Mouse (Mus musculus) MEL (cell line): ENCODE results near the gene Rab8a. TPM values are rescaled to one million over a fixed set of nuclear protein-coding genes. Genes with fewer than 3 reads are reported as not detected.

Experiments used
- DNase-seq: peaks from one replicate; pipeline ENCODE4 v3.0.0; 2011; ENCODE audit warnings: low read depth, low spot score
- H3K27ac ChIP-seq: 2 replicates; pipeline ENCODE4 v1.5.1; 2012; ENCODE audit warnings: low read depth, mild to moderate bottlenecking, control low read depth, low read length, moderate library complexity; ENCODE audit not compliant: control insufficient read depth
- H3K27me3 ChIP-seq, 2 experiments: fragments of 150-350 bp in 1 of 2; sonication (generic) in 1 of 2; 2 replicates each; pipeline ENCODE4 v1.6.1; 2012; ENCODE audit warnings: low read length in 2 of 2, mild to moderate bottlenecking in 2 of 2, improper control_type of control experiment in 1 of 2, moderate library complexity in 1 of 2; ENCODE audit not compliant: insufficient read depth in 2 of 2, control insufficient read depth in 1 of 2
- H3K36me3 ChIP-seq, 2 experiments: 2 replicates each; pipeline ENCODE4 v1.6.1; 2012 to 2014; ENCODE audit warnings: low read length in 2 of 2, improper control_type of control experiment in 1 of 2, inconsistent platforms in 1 of 2, mild to moderate bottlenecking in 1 of 2; ENCODE audit not compliant: insufficient read depth in 2 of 2, control insufficient read depth in 1 of 2
- H3K4me1 ChIP-seq, 2 experiments: fragments of 150-350 bp in 1 of 2; sonication (generic) in 1 of 2; 2 replicates each; pipeline ENCODE4 v1.6.1; 2012; ENCODE audit warnings: low read length in 2 of 2, improper control_type of control experiment in 1 of 2, mild to moderate bottlenecking in 1 of 2; ENCODE audit not compliant: insufficient read depth in 2 of 2, control insufficient read depth in 1 of 2
- H3K4me3 ChIP-seq, 2 experiments: fragments of 150-350 bp in 1 of 2; sonication (generic) in 1 of 2; 2 replicates each; pipeline ENCODE4 v1.5.1; 2012; ENCODE audit warnings: low read depth in 2 of 2, low read length in 2 of 2, mild to moderate bottlenecking in 2 of 2, moderate library complexity in 2 of 2, control low read depth in 1 of 2, improper control_type of control experiment in 1 of 2; ENCODE audit not compliant: control insufficient read depth in 1 of 2, insufficient read depth in 1 of 2
- H3K79me2 ChIP-seq: 2 replicates; pipeline ENCODE4 v1.6.1; 2012; ENCODE audit warnings: mild to moderate bottlenecking, low read length, moderate library complexity; ENCODE audit not compliant: control insufficient read depth, poor library complexity, insufficient read depth
- H3K9ac ChIP-seq: 2 replicates; pipeline ENCODE4 v1.6.1; 2012; ENCODE audit warnings: low read depth, mild to moderate bottlenecking, control low read depth, low read length, moderate library complexity; ENCODE audit not compliant: control insufficient read depth, poor library complexity, severe bottlenecking
- H3K9me3 ChIP-seq: fragments of 150-350 bp; sonication (generic); replicated peaks from 2 replicates; pipeline ENCODE4 v1.6.1; 2012; ENCODE audit warnings: mild to moderate bottlenecking, low read length, improper control_type of control experiment, moderate library complexity; ENCODE audit not compliant: insufficient read depth
- BHLHE40 ChIP-seq: IDR thresholded peaks from 2 replicates; pipeline ENCODE4 v1.6.1; 2012; ENCODE audit warnings: low read depth, mild to moderate bottlenecking, inconsistent platforms, low read length, improper control_type of control experiment, borderline replicate concordance
- CHD2 ChIP-seq: IDR thresholded peaks from 2 replicates; pipeline ENCODE4 v1.6.1; 2011; ENCODE audit warnings: low read length, improper control_type of control experiment
- ETS1 ChIP-seq: IDR thresholded peaks from 2 replicates; pipeline ENCODE4 v1.6.1; 2012; ENCODE audit warnings: low read depth, mild to moderate bottlenecking, inconsistent platforms, low read length, improper control_type of control experiment, moderate library complexity
- GABPA ChIP-seq: IDR thresholded peaks from 2 replicates; pipeline ENCODE4 v1.6.1; 2012; ENCODE audit warnings: low read depth, mild to moderate bottlenecking, inconsistent platforms, low read length, improper control_type of control experiment, moderate library complexity
- HCFC1 ChIP-seq: IDR thresholded peaks from 2 replicates; pipeline ENCODE4 v1.6.1; 2012; ENCODE audit warnings: low read depth, mild to moderate bottlenecking, inconsistent platforms, low read length, improper control_type of control experiment, moderate library complexity
- JUND ChIP-seq: IDR thresholded peaks from 2 replicates; pipeline ENCODE4 v1.6.1; 2011; ENCODE audit warnings: low read depth, mild to moderate bottlenecking, improper control_type of control experiment, low read length
- MAFK ChIP-seq: IDR thresholded peaks from 2 replicates; pipeline ENCODE4 v1.6.1; 2011; ENCODE audit warnings: low read depth, mild to moderate bottlenecking, low read length, improper control_type of control experiment, borderline replicate concordance
- MAX ChIP-seq: IDR thresholded peaks from 2 replicates; pipeline ENCODE4 v1.6.1; 2011; ENCODE audit warnings: low read length, improper control_type of control experiment
- MAZ ChIP-seq: IDR thresholded peaks from 2 replicates; pipeline ENCODE4 v1.6.1; 2012; ENCODE audit warnings: low read depth, mild to moderate bottlenecking, inconsistent platforms, low read length, improper control_type of control experiment
- MXI1 ChIP-seq: IDR thresholded peaks from 2 replicates; pipeline ENCODE4 v1.6.1; 2011; ENCODE audit warnings: mild to moderate bottlenecking, low read depth, low read length, improper control_type of control experiment
- MYB ChIP-seq: IDR thresholded peaks from 2 replicates; pipeline ENCODE4 v1.6.1; 2011; ENCODE audit warnings: mild to moderate bottlenecking, low read depth, low read length, improper control_type of control experiment
- MYC ChIP-seq: IDR thresholded peaks from 2 replicates; pipeline ENCODE4 v1.6.1; 2011; ENCODE audit warnings: low read depth, mild to moderate bottlenecking, low read length, improper control_type of control experiment, moderate library complexity
- NELFE ChIP-seq: IDR thresholded peaks from 2 replicates; pipeline ENCODE4 v1.6.1; 2011; ENCODE audit warnings: low read depth, low read length, improper control_type of control experiment
- NRF1 ChIP-seq: IDR thresholded peaks from 2 replicates; pipeline ENCODE4 v1.6.1; 2014; ENCODE audit warnings: low read depth, mild to moderate bottlenecking, inconsistent platforms, low read length, improper control_type of control experiment, moderate library complexity; ENCODE audit not compliant: poor library complexity, insufficient read depth, severe bottlenecking
- POLR2A ChIP-seq, 2 experiments: IDR thresholded peaks; 2 replicates each; pipeline ENCODE4 v1.6.1; 2011 to 2012; ENCODE audit warnings: low read length in 2 of 2, mild to moderate bottlenecking in 2 of 2, control low read depth in 1 of 2, improper control_type of control experiment in 1 of 2, low read depth in 1 of 2, moderate library complexity in 1 of 2; ENCODE audit not compliant: control insufficient read depth in 1 of 2, insufficient read depth in 1 of 2, poor library complexity in 1 of 2
- POLR2AphosphoS2 ChIP-seq: IDR thresholded peaks from 2 replicates; pipeline ENCODE4 v1.6.1; 2011; ENCODE audit warnings: low read length, improper control_type of control experiment
- POLR2AphosphoS5 ChIP-seq: IDR thresholded peaks from 2 replicates; pipeline ENCODE4 v1.6.1; 2012; ENCODE audit warnings: low read depth, borderline replicate concordance, mild to moderate bottlenecking, inconsistent platforms, low read length, moderate library complexity, mixed read lengths
- RCOR1 ChIP-seq: IDR thresholded peaks from 2 replicates; pipeline ENCODE4 v1.6.1; 2012; ENCODE audit warnings: low read depth, mild to moderate bottlenecking, inconsistent platforms, low read length, improper control_type of control experiment
- SIN3A ChIP-seq: IDR thresholded peaks from 2 replicates; pipeline ENCODE4 v1.6.1; 2012; ENCODE audit warnings: low read length, improper control_type of control experiment, inconsistent platforms
- SMC3 ChIP-seq: IDR thresholded peaks from 2 replicates; pipeline ENCODE4 v1.6.1; 2011; ENCODE audit warnings: low read depth, low read length, improper control_type of control experiment
- TAL1 ChIP-seq: IDR thresholded peaks from 2 replicates; pipeline ENCODE4 v1.6.1; 2012; ENCODE audit warnings: mild to moderate bottlenecking, inconsistent platforms, low read length, moderate library complexity, mixed read lengths
- TCF12 ChIP-seq: IDR thresholded peaks from 2 replicates; pipeline ENCODE4 v1.6.1; 2014; ENCODE audit warnings: low read depth, mild to moderate bottlenecking, inconsistent platforms, low read length, improper control_type of control experiment, moderate library complexity
- USF1 ChIP-seq: IDR thresholded peaks from 2 replicates; pipeline ENCODE4 v1.6.1; 2014; ENCODE audit warnings: low read depth, mild to moderate bottlenecking, inconsistent platforms, low read length, improper control_type of control experiment, moderate library complexity
- USF2 ChIP-seq, 2 experiments: IDR thresholded peaks; 2 replicates each; pipeline ENCODE4 v1.6.1; 2011 to 2012; ENCODE audit warnings: improper control_type of control experiment in 2 of 2, low read length in 2 of 2, borderline replicate concordance in 1 of 2, inconsistent platforms in 1 of 2, low read depth in 1 of 2, mild to moderate bottlenecking in 1 of 2; ENCODE audit not compliant: insufficient read depth in 1 of 2
- ZC3H11A ChIP-seq: IDR thresholded peaks from 2 replicates; pipeline ENCODE4 v1.6.1; 2012; ENCODE audit warnings: low read depth, mild to moderate bottlenecking, inconsistent platforms, low read length, improper control_type of control experiment
- ZKSCAN1 ChIP-seq: IDR thresholded peaks from 2 replicates; pipeline ENCODE4 v1.6.1; 2012; ENCODE audit warnings: low read depth, mild to moderate bottlenecking, inconsistent platforms, low read length, improper control_type of control experiment, moderate library complexity
- ZNF384 ChIP-seq: IDR thresholded peaks from 2 replicates; pipeline ENCODE4 v1.6.1; 2012; ENCODE audit warnings: low read depth, mild to moderate bottlenecking, inconsistent platforms, low read length, improper control_type of control experiment
- polyA plus RNA-seq, 2 experiments: library from polyadenylated mRNA; stranded (reverse) in 1 of 2; unstranded in 1 of 2; fragments of >175 nt in 1 of 2; fragments of >200 nt in 1 of 2; gene quantifications; 2 replicates each; pipeline versions ENCODE4 v1.2.1 to v1.2.4; 2012; ENCODE audit warnings: low replicate concordance in 2 of 2, low read depth in 1 of 2; ENCODE audit not compliant: insufficient read length in 2 of 2, insufficient read depth in 1 of 2, missing spikeins in 1 of 2
- total RNA-seq: library from RNA; depleted of rRNA; stranded (reverse); fragments of 300-350 nt; gene quantifications from 2 replicates; pipeline ENCODE4 v1.2.3, GENCODE M21; 2012

Gene Rab8a
- total and polyA plus RNA-seq, 3 experiments = 97.4 to 139 TPM; not detected in 1

- H3K4me3 ChIP-seq = peak overlapping the region; percentile 59 to 76
- DNase-seq = peak; percentile 49
- H3K9me3 ChIP-seq = no peaks in the 10 kb centered on the region
- peaks cover 0 to 18% of the 10 kb centered on the region in 2 experiments; a peak in 2 of 4 replicates for H3K4me1 ChIP-seq
- peak overlapping the region; percentile 61 for H3K9ac ChIP-seq
- TF ChIP-seq ZC3H11A = no peak
- TF ChIP-seq SMC3 = no peak
- peak; percentile 29; the same call in 1 of the 2 replicates for TF ChIP-seq MXI1
- no peak for TF ChIP-seq GABPA
- no peak for TF ChIP-seq MYB
- no peak for TF ChIP-seq NELFE
- no peak for TF ChIP-seq TCF12
- TF ChIP-seq MAZ = no peak
- no peak for TF ChIP-seq POLR2AphosphoS5
- TF ChIP-seq, all 39 proteins: peak for 1
- H3K36me3 ChIP-seq = peaks cover 0 to 8% of the 10 kb centered on the region in 2 experiments; a peak in 2 of 4 replicates
- H3K79me2 ChIP-seq = peaks cover 23% of the 10 kb centered on the region
- peak overlapping the region; percentile 51 for H3K27ac ChIP-seq
- H3K27me3 ChIP-seq = no peaks in the 10 kb centered on the region
Measured at GRCm38 (mm10) chr8:72218781-72219540, 58.0 kb downstream of the Rab8a start.

- no peaks in the 10 kb centered on the region for H3K9me3 ChIP-seq
- peaks cover 0 to 18% of the 10 kb centered on the region in 2 experiments; a peak in 2 of 4 replicates for H3K4me1 ChIP-seq
- TF ChIP-seq ETS1 (peak; percentile 58; the same call in 1 of the 2 replicates), RCOR1 (no peak), MAZ (no peak), POLR2AphosphoS5 (no peak), MYB (no peak), ZC3H11A (no peak), USF1 (peak; percentile 66), NRF1 (peak; percentile 66), JUND (no peak), MYC (peak; percentile 88), MAX (peak; percentile 75), MXI1 (peak; percentile 81), ZNF384 (no peak), HCFC1 (peak; percentile 90), GABPA (no peak), NELFE (peak; percentile 68; the same call in 1 of the 2 replicates), MAFK (no peak), BHLHE40 (peak; percentile 75; the same call in 1 of the 2 replicates), SIN3A (peak; percentile 85), POLR2AphosphoS2 (peak; percentile 54; the same call in 1 of the 2 replicates), TAL1 (no peak), ZKSCAN1 (no peak), USF2 (IDR thresholded peaks at IDR 0.05; ENCODE audit: borderline replicate concordance in 1 of 2, insufficient read depth in 1 of 2, low read depth in 1 of 2, low read length in 2 of 2) (no peak), POLR2A (IDR thresholded peaks at IDR 0.05; ENCODE audit: control insufficient read depth in 1 of 2, insufficient read depth in 1 of 2, low read depth in 1 of 2, low read length in 2 of 2, poor library complexity in 1 of 2) (peak; percentile 44 to 62; a peak in 3 of 4 replicates), CHD2 (no peak)
Measured at GRCm38 (mm10) chr8:72219541-72220363, 58.8 kb downstream of the Rab8a start, which contains the start of gene Fam32a. Gene Fam32a, plus strand, starts transcription at chr8:72219730.

More at GRCm38 (mm10) chr8:72219541-72220363, 58.8 kb downstream of the Rab8a start, which contains the start of gene Fam32a:
- Histone ChIP-seq H3K27me3 (no peaks in the 10 kb centered on the region), H3K79me2 (peaks cover 23% of the 10 kb centered on the region), H3K27ac (peak within 1 kb of the TSS; percentile 51), H3K9ac (peak within 1 kb of the TSS; percentile 75), H3K4me3 (peak within 1 kb of the TSS; percentile 76 to 81), H3K36me3 (peaks cover 0 to 8% of the 10 kb centered on the region in 2 experiments; a peak in 2 of 4 replicates)
- peak; percentile 99 for DNase-seq
